Mouse (Mus musculus) frontal cortex, adult 2 months (tissue): ENCODE results near the gene 4931417E11Rik. TPM values are rescaled to one million over a fixed set of nuclear protein-coding genes. Genes with fewer than 3 reads are reported as not detected.

Experiments
- DNase-seq, 2 experiments: peaks; one replicate each; pipeline ENCODE4 v3.0.0; 2022; ENCODE audit warnings: low spot score in 1 of 2; ENCODE audit errors: extremely low spot score in 1 of 2
- polyA plus RNA-seq: library from polyadenylated mRNA; depleted of rRNA; stranded (reverse); fragments of >200 nt; gene quantifications from 2 replicates; pipeline ENCODE4 v1.2.3, GENCODE M21; 2012; rRNA removed

4931417E11Rik gene
- polyA plus RNA-seq: not detected in 2 replicates

DNA sequence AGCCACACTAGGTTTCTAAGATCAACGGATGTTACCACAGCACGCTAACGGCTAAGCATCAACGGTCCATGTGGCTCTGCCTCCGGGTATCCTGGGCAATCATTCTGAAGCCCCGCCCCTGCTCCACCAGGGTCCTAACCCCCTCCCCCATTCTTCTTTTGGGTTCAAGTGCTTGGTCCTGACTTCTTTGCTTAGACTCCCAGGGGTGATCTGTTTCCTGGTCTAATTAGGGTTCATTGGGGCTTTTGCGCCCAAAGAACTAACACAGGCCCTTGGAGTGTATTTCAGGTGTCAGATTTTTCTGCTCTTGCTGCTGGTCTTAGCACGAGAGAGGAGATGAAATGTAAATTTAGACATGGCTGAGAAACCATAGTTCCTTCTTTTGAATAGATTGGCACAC lies at the start of gene 4931417E11Rik:
4931417E11Rik (minus strand) TSS at position 101 of the 400 bp plus-strand sequence.
- no peak for DNase-seq

- peak; percentile 11 to 92 for DNase-seq
These were observed 48.4 kb upstream of the 4931417E11Rik start for GRCm38 (mm10) chr6:73517818-73518396.

DNA sequence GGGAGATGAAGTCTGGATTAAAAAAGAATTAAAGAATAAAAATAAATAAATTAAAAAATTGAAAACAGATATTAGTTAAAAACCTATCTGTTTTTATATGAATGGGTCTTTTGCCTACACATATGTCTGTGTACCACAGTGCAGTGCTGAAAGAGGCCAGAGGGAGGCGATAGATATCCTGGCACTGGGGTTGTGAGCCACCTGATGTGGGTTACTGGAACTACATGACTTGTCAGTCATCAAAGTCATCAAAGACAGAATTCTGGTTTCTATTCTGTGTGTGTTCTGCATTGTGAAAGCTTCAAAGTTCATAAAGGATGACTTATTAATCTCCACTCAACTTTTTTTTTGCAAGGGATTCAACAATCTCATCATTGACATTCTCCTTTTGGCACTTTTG lies 43.4 kb upstream of the 4931417E11Rik start:
- DNase-seq: no peak

DNA sequence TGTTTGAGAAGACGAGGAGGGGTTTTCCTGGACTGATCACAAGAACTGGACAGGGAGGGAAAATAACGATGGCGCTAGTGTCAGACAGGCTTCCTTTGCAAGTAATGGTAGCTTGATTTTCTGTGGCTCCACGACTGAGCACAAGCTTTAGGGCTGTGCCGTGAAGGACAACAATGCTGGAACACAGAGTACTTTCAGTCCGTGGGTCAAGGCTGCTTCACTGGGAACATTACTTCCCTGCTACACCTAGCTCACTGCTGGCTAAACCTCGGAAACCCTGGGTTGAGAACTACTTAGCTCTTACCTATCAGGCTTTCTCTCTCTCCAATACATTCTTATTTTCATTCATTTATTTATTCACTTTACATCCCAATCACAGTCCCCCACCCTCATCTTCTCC lies 30.2 kb upstream of the 4931417E11Rik start:
- no peak for DNase-seq

GRCm38 (mm10) chr6:73497321-73497720 lies 27.9 kb upstream of the 4931417E11Rik start:
- DNase-seq: no peak

DNA sequence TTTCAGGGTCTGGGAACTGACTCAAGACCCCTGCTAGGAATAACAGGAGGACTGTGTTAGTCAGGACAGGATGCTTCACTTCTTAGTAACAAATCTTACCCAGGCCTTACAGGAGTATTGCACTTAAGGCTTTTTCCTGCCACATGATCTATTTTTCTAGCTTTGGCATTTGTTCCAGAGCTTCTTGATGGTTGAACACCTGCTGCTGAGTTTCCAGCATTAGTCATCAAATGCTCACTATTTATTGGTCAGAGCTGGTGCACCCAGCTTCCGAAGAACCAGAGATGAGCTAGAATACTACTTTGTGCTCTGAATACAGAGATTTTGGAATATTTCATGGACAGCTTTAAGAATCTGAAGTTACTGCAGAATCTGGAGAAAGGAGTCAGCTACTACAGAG lies 21.1 kb upstream of the 4931417E11Rik start:
- no peak for DNase-seq

- DNase-seq: no peak
These were observed 16.1 kb upstream of the 4931417E11Rik start for GRCm38 (mm10) chr6:73485616-73486015.

- no peak for DNase-seq
These were observed 3.4 kb downstream of the 4931417E11Rik start for GRCm38 (mm10) chr6:73466084-73466483.

GRCm38 (mm10) chr6:73462543-73462942 lies 6.9 kb downstream of the 4931417E11Rik start:
- no peak for DNase-seq

DNA sequence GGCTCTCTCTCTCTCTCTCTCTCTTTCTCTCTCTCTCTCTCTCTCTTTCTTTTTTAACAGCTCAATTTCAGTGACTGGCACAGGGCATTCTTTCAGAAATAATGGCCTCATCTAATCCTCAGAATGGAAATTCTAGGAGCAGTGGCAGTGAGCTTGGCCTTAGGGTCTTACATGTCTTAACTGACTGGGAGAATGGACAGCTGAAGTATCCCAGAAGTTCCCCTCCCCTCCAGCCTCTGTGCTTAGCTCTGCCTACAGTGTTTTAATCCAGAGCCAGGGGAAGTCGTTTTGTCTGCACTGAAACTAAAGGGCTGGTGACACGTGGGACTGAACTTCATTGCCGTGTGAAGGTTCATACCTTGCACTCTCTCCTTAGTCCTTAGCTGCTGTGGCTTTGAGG lies 35.6 kb downstream of the 4931417E11Rik start:
- no peak for DNase-seq

- no peak for DNase-seq
These were observed 40.7 kb downstream of the 4931417E11Rik start for GRCm38 (mm10) chr6:73428618-73429336.

GRCm38 (mm10) chr6:73427273-73427812 lies 42.1 kb downstream of the 4931417E11Rik start:
- DNase-seq: no peak

Other genes with a start within 250 kb of the 4931417E11Rik start
- gene Dnah6, start 248.0 kb downstream of the 4931417E11Rik start, polyA plus RNA-seq: 0.11 and 0.12 TPM in 2 replicates
- gene Suclg1, start 221.3 kb downstream of the 4931417E11Rik start, polyA plus RNA-seq: 123 and 136 TPM in 2 replicates